Mouse (Mus musculus): ENCODE measurements around the gene Tmem108. TPM values are rescaled to one million over a fixed set of nuclear protein-coding genes. Genes with fewer than 3 reads are reported as not detected.

Tmem108 gene
- polyA plus RNA-seq, 1 experiment from 2014 or later = 4.6 TPM

GRCm38 (mm10) chr9:103443121-103443823 is 318.4 kb downstream of the Tmem108 start:
- Histone ChIP-seq H3K4me2 (no peak overlapping the region), H3K36me3 (no peaks in the 10 kb centered on the region), H3K9me3 (replicated peaks) (0 out of 2 replicates have a peak, but pooled peaks cover 5% of the 10 kb centered on the region), H3K27ac (no peak overlapping the region), H3K4me1 (no peaks in the 10 kb centered on the region), H3K27me3 (replicated peaks) (no peaks in the 10 kb centered on the region), H3K9ac (no peak overlapping the region), H3K4me3 (no peak overlapping the region)
- no peak for ATAC-seq
- WGBS (ENCODE audit: insufficient replicate concordance) = 62% methylated on average over 13 of the region's 13 CpGs

GRCm38 (mm10) chr9:103440597-103440996 is 321.0 kb downstream of the Tmem108 start:
- Histone ChIP-seq H3K4me3 (no peak overlapping the region), H3K4me1 (no peaks in the 10 kb centered on the region), H3K27ac (no peak overlapping the region), H3K9ac (no peak overlapping the region), H3K9me3 (replicated peaks) (0 out of 2 replicates have a peak, but pooled peaks cover 5% of the 10 kb centered on the region), H3K36me3 (no peaks in the 10 kb centered on the region), H3K27me3 (replicated peaks) (no peaks in the 10 kb centered on the region), H3K4me2 (no peak overlapping the region)
- ATAC-seq = no peak
- 34% methylated on average over 3 of the region's 3 CpGs for WGBS (ENCODE audit: insufficient replicate concordance)

- Histone ChIP-seq H3K36me3 (no peaks in the 10 kb centered on the region), H3K27me3 (replicated peaks) (no peaks in the 10 kb centered on the region), H3K4me2 (no peak overlapping the region), H3K4me3 (no peak overlapping the region), H3K27ac (no peak overlapping the region), H3K4me1 (no peaks in the 10 kb centered on the region), H3K9ac (no peak overlapping the region), H3K9me3 (replicated peaks) (no peaks in the 10 kb centered on the region)
- 63% methylated on average over 5 of the region's 5 CpGs for WGBS (ENCODE audit: insufficient replicate concordance)
- no peak for ATAC-seq
These were observed 324.5 kb downstream of the Tmem108 start for GRCm38 (mm10) chr9:103437104-103437503.

- Histone ChIP-seq H3K27me3 (replicated peaks) (no peaks in the 10 kb centered on the region), H3K9me3 (replicated peaks) (no peaks in the 10 kb centered on the region), H3K4me3 (no peak overlapping the region), H3K9ac (no peak overlapping the region), H3K27ac (no peak overlapping the region), H3K4me2 (no peak overlapping the region), H3K4me1 (no peaks in the 10 kb centered on the region), H3K36me3 (no peaks in the 10 kb centered on the region)
- 47% methylated on average over 4 of the region's 4 CpGs for WGBS (ENCODE audit: insufficient replicate concordance)
- no peak for ATAC-seq
These were observed 327.5 kb downstream of the Tmem108 start for GRCm38 (mm10) chr9:103434116-103434515.

Other genes with a start within 250 kb of the Tmem108 start
- gene Nphp3, start 240.7 kb upstream of the Tmem108 start, polyA plus RNA-seq (2016; fragmentation: Nextera tagmentation; extraction: Ambion mirVana) = 2.3 TPM in 2 replicates